Mouse (Mus musculus) myocyte (in vitro differentiated cells): ENCODE measurements around the gene Gm10974.

Experiments used
- CEBPB ChIP-seq: IDR thresholded peaks from 2 replicates; pipeline ENCODE4 v1.6.1; 2011; ENCODE audit warnings: mild to moderate bottlenecking, moderate library complexity; ENCODE audit not compliant: poor library complexity, insufficient read depth, severe bottlenecking
- E2F4 ChIP-seq: IDR thresholded peaks from one replicate; pipeline ENCODE4 v1.6.1; 2011; ENCODE audit warnings: mild to moderate bottlenecking, control low read depth, moderate library complexity; ENCODE audit not compliant: insufficient read depth
- MAX ChIP-seq: IDR thresholded peaks from one replicate; pipeline ENCODE4 v1.6.1; 2011; ENCODE audit warnings: low read depth, mild to moderate bottlenecking, control low read depth
- MYOD1 ChIP-seq, 3 experiments: IDR thresholded peaks; one replicate each; pipeline ENCODE4 v1.6.1; 2011; ENCODE audit warnings: control low read depth in 2 of 3, low read depth in 2 of 3, mild to moderate bottlenecking in 2 of 3, moderate library complexity in 1 of 3; ENCODE audit not compliant: insufficient read length in 2 of 3, control insufficient read depth in 1 of 3
- MYOG ChIP-seq, 3 experiments: IDR thresholded peaks; one replicate each; pipeline ENCODE4 v1.6.1; 2011; ENCODE audit warnings: control low read depth in 2 of 3, low read depth in 2 of 3, mild to moderate bottlenecking in 2 of 3; ENCODE audit not compliant: insufficient read length in 2 of 3, control insufficient read depth in 1 of 3, insufficient read depth in 1 of 3
- POLR2A ChIP-seq: IDR thresholded peaks from one replicate; pipeline ENCODE4 v1.6.1; 2011; ENCODE audit warnings: low read depth, mild to moderate bottlenecking, control low read depth, moderate library complexity; ENCODE audit not compliant: insufficient read length
- POLR2AphosphoS2 ChIP-seq: IDR thresholded peaks from one replicate; pipeline ENCODE4 v1.6.1; 2011; ENCODE audit warnings: low read depth, control low read depth; ENCODE audit not compliant: insufficient read length
- REST ChIP-seq: IDR thresholded peaks from one replicate; pipeline ENCODE4 v1.6.1; 2011; ENCODE audit warnings: mild to moderate bottlenecking, control low read depth, moderate library complexity; ENCODE audit not compliant: insufficient read depth, insufficient read length
- SRF ChIP-seq: IDR thresholded peaks from one replicate; pipeline ENCODE4 v1.6.1; 2011; ENCODE audit warnings: low read depth; ENCODE audit not compliant: control insufficient read depth, insufficient read length
- TCF12 ChIP-seq: IDR thresholded peaks from one replicate; pipeline ENCODE4 v1.6.1; 2011; ENCODE audit warnings: mild to moderate bottlenecking, control low read depth; ENCODE audit not compliant: poor library complexity, insufficient read depth, severe bottlenecking
- USF1 ChIP-seq: IDR thresholded peaks from one replicate; pipeline ENCODE4 v1.6.1; 2011; ENCODE audit warnings: low read depth, mild to moderate bottlenecking, control low read depth, moderate library complexity

DNA sequence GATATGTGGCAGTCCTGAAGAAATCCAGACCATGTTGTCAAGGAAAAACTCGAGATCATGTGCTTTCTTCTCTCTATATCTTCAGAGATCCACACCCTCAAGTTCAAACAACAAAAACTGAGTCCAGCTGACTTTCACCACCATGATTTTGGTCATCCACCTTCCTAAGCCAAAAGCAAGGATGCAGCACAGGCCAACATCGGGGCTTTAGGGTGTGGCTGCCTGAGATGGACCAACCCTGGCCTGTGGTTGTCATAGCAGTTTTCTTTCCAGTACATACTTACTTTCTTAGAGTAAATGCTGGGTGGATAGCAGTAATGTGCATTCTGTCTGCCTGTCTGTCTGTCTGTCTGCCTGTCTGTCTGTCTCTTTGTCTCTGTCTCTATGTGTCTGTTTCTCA is 294 bp upstream of the Gm10974 start:
- TF ChIP-seq SRF (no peak), POLR2A (no peak), MAX (no peak), TCF12 (no peak), USF1 (no peak), POLR2AphosphoS2 (no peak), MYOG (IDR thresholded peaks at IDR 0.05; ENCODE audit: control insufficient read depth in 1 of 3, insufficient read depth in 1 of 3, insufficient read length in 2 of 3, low read depth in 2 of 3) (no peak), CEBPB (no peak), E2F4 (no peak), REST (no peak), MYOD1 (IDR thresholded peaks at IDR 0.05; ENCODE audit: control insufficient read depth in 1 of 3, insufficient read length in 2 of 3, low read depth in 2 of 3) (no peak)
